Mouse (Mus musculus) spleen, adult 2 months (tissue): Measurements from ENCODE around the gene Tm4sf5.

ENCODE experiments used
- CTCF ChIP-seq: fragments of 200-500 bp; IDR thresholded peaks from 2 replicates; pipeline ENCODE4 v1.5.1; 2011; ENCODE audit warnings: mild to moderate bottlenecking, inconsistent platforms; ENCODE audit not compliant: insufficient read depth, insufficient read length, insufficient replicate concordance; ENCODE audit errors: extremely low read depth
- POLR2A ChIP-seq: fragments of 200-500 bp; IDR thresholded peaks from 2 replicates; pipeline ENCODE4 v1.6.1; 2011; ENCODE audit warnings: low read depth, low read length, inconsistent platforms

- no peak for TF ChIP-seq POLR2A
- no peak for TF ChIP-seq CTCF
Observed at GRCm38 (mm10) chr11:70553940-70554339, 48.9 kb downstream of the Tm4sf5 start.
